Mouse (Mus musculus): Measurements from ENCODE around the gene Tmem251. TPM values are rescaled to one million over a fixed set of nuclear protein-coding genes. Genes with fewer than 3 reads are reported as not detected.

Tmem251 gene
- polyA plus RNA-seq, 1 experiment: not detected

DNA sequence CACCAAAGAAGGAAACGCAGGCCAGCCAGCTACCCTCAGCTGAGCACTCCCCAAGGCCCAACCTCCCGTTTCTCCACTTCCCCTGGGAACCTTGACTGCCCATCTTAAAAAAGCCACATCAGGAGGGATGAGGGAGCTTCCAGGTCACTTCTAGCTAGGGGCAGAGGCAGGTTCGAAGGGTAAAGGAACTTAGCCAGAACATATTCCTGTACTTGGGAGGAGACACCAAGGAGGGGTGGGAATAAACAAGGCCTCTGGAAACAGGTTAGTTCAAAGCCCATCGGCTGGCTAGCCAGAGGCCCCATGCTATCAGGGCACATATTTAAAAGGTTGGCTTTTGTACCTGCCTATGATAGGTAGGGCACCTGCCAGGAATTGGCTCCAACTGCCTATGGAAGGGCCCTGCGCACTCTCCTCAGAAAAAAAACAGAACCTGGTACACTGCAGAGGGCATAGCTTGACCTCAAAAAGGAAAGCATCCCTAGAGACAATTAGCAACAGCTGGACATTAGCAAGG is 41.8 kb upstream of the Tmem251 start:
- no peak overlapping the region for H3K4me3 ChIP-seq (ENCODE audit: insufficient read depth, low read depth, low read length)
- 94% methylated on average over 5 of the region's 5 CpGs for WGBS
- H3K27ac ChIP-seq (ENCODE audit: insufficient read depth, low read depth, low read length): no peak overlapping the region
- peaks cover 59% of the 10 kb centered on the region for H3K4me1 ChIP-seq (ENCODE audit: control insufficient read depth, insufficient read depth, low read length)
- TF ChIP-seq POLR2A (IDR thresholded peaks at IDR 0.05; ENCODE audit: insufficient read depth, low read depth, low read length): no peak
- TF ChIP-seq CTCF (IDR thresholded peaks at IDR 0.05; ENCODE audit: insufficient read depth, low read depth, low read length): no peak

DNA sequence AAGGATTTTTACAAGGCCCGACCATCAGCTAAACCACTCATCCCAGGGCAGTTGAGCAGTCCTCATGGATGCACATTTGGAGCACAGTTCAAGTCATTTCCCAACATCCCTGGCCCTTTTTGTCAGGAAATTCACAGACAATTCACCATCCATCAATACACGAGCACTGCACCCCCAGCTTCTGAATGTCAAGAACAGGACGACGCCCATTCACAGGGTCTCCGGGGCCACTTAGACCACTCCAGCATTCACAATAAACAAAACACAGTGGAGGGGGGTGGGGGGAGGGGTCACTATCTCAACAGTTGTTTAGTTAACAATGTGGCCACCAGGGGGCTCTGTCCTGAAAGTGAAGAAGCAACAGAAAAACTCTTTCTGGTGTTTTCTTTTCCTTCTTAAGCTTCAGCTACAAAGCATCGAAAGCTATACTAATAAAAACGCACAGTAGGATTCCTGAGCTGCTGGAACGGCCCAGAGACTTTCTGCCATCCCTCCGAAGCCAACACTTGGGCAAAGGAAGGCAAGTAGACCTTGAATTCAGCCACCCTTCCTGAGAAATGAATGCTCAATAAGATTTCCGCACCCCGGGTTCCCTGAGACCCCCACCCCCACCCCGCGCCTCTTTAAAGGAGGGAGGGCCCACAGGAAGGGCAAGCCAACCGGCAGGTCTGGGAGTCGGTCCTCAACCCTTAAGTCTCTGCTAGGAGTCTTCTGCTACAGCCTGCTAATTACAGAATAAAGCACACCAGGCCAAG is 41.0 kb upstream of the Tmem251 start:
- Histone ChIP-seq H3K4me3 (ENCODE audit: insufficient read depth, low read depth, low read length) (peak overlapping the region; percentile 96), H3K4me1 (ENCODE audit: control insufficient read depth, insufficient read depth, low read length) (peaks cover 52% of the 10 kb centered on the region), H3K27ac (ENCODE audit: insufficient read depth, low read depth, low read length) (no peak overlapping the region)
- 4% methylated on average over 15 of the region's 15 CpGs for WGBS
- TF ChIP-seq POLR2A (IDR thresholded peaks at IDR 0.05; ENCODE audit: insufficient read depth, low read depth, low read length): no peak
- peak; percentile 50 for TF ChIP-seq CTCF (IDR thresholded peaks at IDR 0.05; ENCODE audit: insufficient read depth, low read depth, low read length)

- 0 out of 2 replicates have a peak overlapping the region, but pooled peaks have one; percentile 49 for H3K27ac ChIP-seq (ENCODE audit: insufficient read depth, low read depth, low read length)
- WGBS: 5% methylated on average over 4 of the region's 4 CpGs
- H3K4me3 ChIP-seq (ENCODE audit: insufficient read depth, low read depth, low read length): peak overlapping the region; percentile 96
- H3K4me1 ChIP-seq (ENCODE audit: control insufficient read depth, insufficient read depth, low read length): peaks cover 48% of the 10 kb centered on the region
- no peak for TF ChIP-seq POLR2A (IDR thresholded peaks at IDR 0.05; ENCODE audit: insufficient read depth, low read depth, low read length)
- TF ChIP-seq CTCF (IDR thresholded peaks at IDR 0.05; ENCODE audit: insufficient read depth, low read depth, low read length): no peak
Observed at GRCm38 (mm10) chr12:102703111-102703412, 40.5 kb upstream of the Tmem251 start.

DNA sequence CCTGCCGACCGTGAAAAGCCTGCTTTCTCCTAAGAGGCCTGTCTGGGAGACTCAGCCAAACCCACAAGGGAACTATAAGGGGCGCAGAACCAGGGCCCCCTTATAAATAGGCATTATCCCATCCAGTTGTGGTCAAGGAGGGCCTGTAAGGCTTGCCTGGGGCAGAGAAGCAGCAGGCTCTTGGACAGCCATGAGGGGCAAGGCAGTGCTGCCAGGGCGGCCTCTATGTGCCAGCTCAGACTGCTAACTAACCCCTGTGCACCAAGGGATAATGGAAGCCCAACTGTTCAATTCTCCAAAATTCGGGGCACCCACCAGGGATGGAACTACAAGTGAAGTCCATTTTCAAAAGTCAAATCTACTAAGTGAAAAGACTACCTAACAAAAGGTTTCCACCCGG is 40.1 kb upstream of the Tmem251 start:
- H3K27ac ChIP-seq (ENCODE audit: insufficient read depth, low read depth, low read length): peak overlapping the region; percentile 49; the same call in 1 of the 2 replicates
- H3K4me1 ChIP-seq (ENCODE audit: control insufficient read depth, insufficient read depth, low read length): peaks cover 48% of the 10 kb centered on the region
- TF ChIP-seq CTCF (IDR thresholded peaks at IDR 0.05; ENCODE audit: insufficient read depth, low read depth, low read length) (no peak), POLR2A (IDR thresholded peaks at IDR 0.05; ENCODE audit: insufficient read depth, low read depth, low read length) (no peak)
- H3K4me3 ChIP-seq (ENCODE audit: insufficient read depth, low read depth, low read length): peak overlapping the region; percentile 96
- 14% methylated on average over 6 of the region's 6 CpGs for WGBS

DNA sequence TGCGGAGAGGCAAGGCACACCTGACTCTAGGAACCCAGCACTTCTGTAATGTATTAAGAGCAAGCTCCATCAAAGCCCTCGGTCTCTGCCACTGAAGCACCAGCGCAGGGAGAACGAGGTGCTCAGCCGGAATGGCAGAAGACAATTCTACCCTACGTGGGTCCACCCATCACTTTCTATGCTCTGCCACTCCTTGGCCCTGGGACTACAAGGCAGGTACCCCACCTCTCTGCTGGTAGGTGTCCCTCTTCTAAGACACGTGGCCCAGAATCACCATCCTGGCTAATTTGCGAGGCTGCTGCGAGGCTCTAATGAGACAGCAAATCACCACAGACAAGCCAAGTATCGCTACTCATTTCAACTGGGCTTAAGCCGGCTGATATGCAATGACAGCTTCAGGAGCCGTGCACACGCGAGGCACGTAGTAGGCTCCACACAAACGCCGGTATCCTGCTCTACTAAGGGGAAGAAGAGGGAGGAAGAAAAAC is 39.6 kb upstream of the Tmem251 start:
- Histone ChIP-seq H3K27ac (ENCODE audit: insufficient read depth, low read depth, low read length) (peak overlapping the region; percentile 66), H3K4me1 (ENCODE audit: control insufficient read depth, insufficient read depth, low read length) (peaks cover 43% of the 10 kb centered on the region), H3K4me3 (ENCODE audit: insufficient read depth, low read depth, low read length) (peak overlapping the region; percentile 96)
- no peak for TF ChIP-seq POLR2A (IDR thresholded peaks at IDR 0.05; ENCODE audit: insufficient read depth, low read depth, low read length)
- no peak for TF ChIP-seq CTCF (IDR thresholded peaks at IDR 0.05; ENCODE audit: insufficient read depth, low read depth, low read length)
- WGBS: 7% methylated on average over 17 of the region's 17 CpGs

DNA sequence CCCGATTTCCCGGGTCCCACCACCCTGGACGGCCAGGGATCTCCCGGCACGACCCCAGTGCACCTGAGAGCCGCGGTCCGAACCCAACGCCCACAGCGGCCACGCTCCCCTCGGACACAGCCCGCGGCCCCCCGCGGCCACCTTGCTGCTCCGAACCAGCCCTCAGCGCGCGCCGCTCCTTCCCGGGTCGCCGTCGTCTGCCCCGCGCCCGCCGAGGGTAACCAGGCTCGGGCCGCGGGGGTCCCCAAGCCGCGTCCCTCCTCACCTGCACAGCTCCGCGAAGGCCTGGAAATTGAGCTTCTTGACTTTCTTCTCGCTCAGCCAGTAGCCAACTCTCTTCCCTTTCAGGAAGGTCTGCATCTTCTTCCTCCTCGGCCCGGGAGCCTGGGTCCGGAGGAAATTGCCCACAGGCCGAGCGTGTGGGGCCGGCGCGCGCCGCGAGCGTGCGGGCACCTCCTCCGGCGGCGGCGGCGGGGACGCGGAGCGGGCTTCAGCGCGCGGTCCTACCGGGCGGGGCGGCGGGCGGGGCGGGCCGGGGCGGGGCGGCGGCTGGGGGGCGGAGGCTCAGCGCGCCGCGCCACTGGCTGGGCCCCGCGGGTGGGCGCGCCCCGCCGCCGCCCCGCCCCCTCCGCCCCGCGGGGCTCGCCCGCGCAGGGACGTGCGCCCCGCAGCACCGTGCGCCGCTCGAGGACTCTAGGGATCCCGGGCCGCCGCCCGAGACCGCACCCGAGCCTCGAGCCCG is 38.9 kb upstream of the Tmem251 start, which contains the start of gene Itpk1:
Gene Itpk1 (minus strand): TSS at position 474 of the 742 bp plus-strand sequence.
- 1% methylated on average over 100 of the region's 105 CpGs for WGBS
- Histone ChIP-seq H3K27ac (ENCODE audit: insufficient read depth, low read depth, low read length) (peak within 1 kb of the TSS; percentile 94), H3K4me1 (ENCODE audit: control insufficient read depth, insufficient read depth, low read length) (peaks cover 39% of the 10 kb centered on the region), H3K4me3 (ENCODE audit: insufficient read depth, low read depth, low read length) (peak within 1 kb of the TSS; percentile 100)
- TF ChIP-seq POLR2A (IDR thresholded peaks at IDR 0.05; ENCODE audit: insufficient read depth, low read depth, low read length) (peak; percentile 69), CTCF (IDR thresholded peaks at IDR 0.05; ENCODE audit: insufficient read depth, low read depth, low read length) (no peak)

DNA sequence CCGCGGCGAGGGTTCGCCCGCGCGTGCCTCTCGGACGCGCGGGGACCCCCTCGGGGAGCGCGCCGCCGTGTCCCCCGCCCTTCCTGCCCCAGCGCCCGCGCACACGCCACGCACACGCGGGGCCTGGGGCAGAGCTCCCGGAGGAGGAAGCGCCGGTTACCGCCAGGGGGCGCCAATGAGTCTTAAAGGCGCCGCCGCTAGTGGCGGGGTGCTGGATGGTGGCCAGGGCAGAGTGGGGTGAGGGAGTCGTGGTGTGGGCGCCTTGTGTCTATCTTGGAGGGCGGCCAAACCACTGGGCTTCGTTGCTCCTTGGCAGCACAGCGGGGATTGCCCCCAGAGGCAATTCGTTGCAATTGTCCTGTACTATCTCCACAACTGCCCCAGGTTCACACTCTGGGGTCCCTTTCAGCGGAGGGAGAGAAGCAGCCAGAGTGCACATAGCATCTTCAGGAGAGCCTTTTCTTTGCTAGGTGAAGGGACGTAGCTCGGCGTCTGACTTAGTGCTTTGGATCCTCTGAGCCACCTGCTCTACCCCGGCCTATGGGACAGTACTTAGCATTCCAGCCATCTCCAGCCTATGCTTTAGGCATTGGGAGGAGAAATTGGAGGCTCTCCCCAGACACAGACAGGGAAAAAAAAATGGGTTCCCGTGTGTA is 38.2 kb upstream of the Tmem251 start:
- TF ChIP-seq CTCF (IDR thresholded peaks at IDR 0.05; ENCODE audit: insufficient read depth, low read depth, low read length) (peak; percentile 98), POLR2A (IDR thresholded peaks at IDR 0.05; ENCODE audit: insufficient read depth, low read depth, low read length) (peak; percentile 38; the same call in 1 of the 2 replicates)
- peak overlapping the region; percentile 94 for H3K27ac ChIP-seq (ENCODE audit: insufficient read depth, low read depth, low read length)
- WGBS: 2% methylated on average over 45 of the region's 45 CpGs
- H3K4me1 ChIP-seq (ENCODE audit: control insufficient read depth, insufficient read depth, low read length): peaks cover 37% of the 10 kb centered on the region
- peak overlapping the region; percentile 100 for H3K4me3 ChIP-seq (ENCODE audit: insufficient read depth, low read depth, low read length)

- no peak overlapping the region for H3K4me3 ChIP-seq (ENCODE audit: insufficient read depth, low read depth, low read length)
- H3K27ac ChIP-seq (ENCODE audit: insufficient read depth, low read depth, low read length): peak overlapping the region; percentile 94; the same call in 1 of the 2 replicates
- WGBS: 53% methylated on average over 6 of the region's 6 CpGs
- no peak for TF ChIP-seq CTCF (IDR thresholded peaks at IDR 0.05; ENCODE audit: insufficient read depth, low read depth, low read length)
- no peak for TF ChIP-seq POLR2A (IDR thresholded peaks at IDR 0.05; ENCODE audit: insufficient read depth, low read depth, low read length)
- H3K4me1 ChIP-seq (ENCODE audit: control insufficient read depth, insufficient read depth, low read length): peaks cover 30% of the 10 kb centered on the region
Observed at GRCm38 (mm10) chr12:102705906-102706640, 37.5 kb upstream of the Tmem251 start.
